Mouse (Mus musculus): ENCODE results near the gene D5Ertd579e. TPM values are rescaled to one million over a fixed set of nuclear protein-coding genes. Genes with fewer than 3 reads are reported as not detected.

D5Ertd579e gene
- total RNA-seq, 2 experiments from 2014 or later: 20.0 to 36.0 TPM

DNA sequence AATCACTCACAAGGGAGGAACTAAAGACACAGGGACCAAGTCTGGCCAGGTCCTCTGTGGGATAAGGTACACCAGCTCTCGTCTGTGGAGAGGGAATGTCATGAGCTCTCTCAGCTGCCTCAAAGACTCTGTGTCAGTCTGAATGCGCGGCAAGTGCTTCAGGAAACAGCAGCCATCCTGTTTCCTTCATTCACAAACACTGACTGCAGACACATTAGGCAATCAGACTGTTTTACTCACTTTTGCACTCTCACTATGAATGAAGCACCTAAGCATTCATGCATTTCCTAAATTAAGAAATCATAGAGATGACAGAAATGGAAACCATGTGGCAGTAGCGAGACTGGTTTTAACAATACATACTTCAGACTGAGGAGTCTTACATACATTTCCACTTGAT lies 77.5 kb downstream of the D5Ertd579e start:
- no peak for ATAC-seq (ENCODE audit: poor library complexity, severe bottlenecking)

DNA sequence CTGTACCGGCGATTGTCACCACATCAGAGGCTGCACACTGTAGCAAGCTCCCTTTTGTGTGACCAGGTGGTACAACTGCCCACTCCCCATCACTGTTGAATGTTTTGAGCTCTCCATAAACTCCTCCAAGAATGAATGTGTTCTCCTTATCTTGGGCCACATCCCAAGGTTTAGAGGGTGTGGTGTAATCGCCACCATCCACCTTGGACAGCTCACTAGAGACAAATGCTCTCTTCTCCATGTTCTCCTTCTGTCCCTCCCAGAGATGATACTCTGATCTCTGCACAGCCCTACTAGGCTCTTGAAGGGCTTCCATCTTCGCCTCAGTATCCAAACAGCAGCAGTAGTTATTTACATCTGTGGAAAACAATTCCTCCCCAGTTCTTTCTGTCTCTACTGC lies 81.7 kb downstream of the D5Ertd579e start:
- no peak for ATAC-seq (ENCODE audit: poor library complexity, severe bottlenecking)

DNA sequence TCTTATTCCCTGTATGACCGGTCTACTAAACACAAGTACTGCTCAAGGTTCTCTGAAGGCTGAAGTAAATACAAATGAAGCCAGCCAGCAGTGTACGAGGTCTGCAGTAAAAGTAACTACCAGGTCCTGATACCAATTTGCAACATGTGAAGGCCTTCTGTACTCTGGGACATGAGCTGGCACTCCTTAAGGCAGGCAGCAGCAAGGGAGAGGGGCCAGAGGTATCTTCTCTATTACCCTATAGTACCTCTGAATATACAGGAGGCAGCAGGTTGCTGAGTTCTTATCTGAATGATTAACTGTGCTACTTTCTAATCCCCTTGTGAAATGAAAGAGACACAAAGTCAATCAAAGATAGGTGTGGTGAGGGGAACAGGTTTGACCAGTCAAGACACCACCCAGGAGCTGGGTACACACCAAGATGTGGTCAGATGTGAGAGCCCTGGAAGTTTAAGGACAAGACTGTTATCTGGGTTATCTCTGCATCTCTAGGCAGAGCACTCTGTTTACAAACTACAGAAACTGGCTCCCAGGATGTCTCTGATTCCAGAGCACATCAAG lies 86.8 kb downstream of the D5Ertd579e start:
- ATAC-seq (ENCODE audit: poor library complexity, severe bottlenecking): no peak

DNA sequence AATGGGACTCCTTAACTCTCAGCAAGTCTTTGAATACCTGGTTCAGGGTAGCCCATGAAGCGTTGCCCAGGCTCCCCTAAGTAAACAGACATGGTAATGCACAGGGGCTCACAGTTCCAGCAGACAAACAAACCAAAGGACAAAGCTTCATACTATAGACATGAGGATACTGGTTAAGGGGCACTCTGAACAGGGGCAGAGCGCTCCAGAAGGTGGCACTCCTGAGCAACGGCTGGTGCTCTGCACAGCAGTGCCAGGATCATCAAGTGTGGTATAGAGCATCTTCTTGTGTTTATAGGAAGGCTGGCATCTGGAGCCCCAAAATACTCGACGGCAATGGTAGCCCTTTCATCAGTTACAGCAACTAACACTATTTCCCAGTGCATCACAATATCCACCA lies 92.8 kb downstream of the D5Ertd579e start:
- peak; percentile 59; the same call in 1 of the 2 replicates for ATAC-seq (ENCODE audit: poor library complexity, severe bottlenecking)

DNA sequence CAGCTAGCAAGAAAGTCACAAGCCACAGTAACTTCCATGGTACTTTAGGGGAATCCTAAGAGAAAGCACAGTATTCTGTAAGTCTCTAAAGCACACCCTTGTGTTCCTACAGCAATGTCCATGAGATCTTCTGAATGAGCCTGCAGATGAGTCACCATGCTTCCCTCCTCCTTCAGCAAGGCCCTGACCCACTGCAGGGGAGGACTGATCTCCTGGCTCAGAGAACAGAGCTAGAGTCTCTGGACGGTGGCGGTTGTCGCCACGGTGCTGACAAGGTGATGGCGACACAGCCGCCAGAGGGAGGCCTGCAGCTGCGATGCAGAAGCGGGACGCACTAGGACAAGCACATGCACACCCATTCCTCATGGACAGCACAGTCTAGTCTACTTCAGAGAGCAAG lies 93.8 kb downstream of the D5Ertd579e start:
- no peak for ATAC-seq (ENCODE audit: poor library complexity, severe bottlenecking)

DNA sequence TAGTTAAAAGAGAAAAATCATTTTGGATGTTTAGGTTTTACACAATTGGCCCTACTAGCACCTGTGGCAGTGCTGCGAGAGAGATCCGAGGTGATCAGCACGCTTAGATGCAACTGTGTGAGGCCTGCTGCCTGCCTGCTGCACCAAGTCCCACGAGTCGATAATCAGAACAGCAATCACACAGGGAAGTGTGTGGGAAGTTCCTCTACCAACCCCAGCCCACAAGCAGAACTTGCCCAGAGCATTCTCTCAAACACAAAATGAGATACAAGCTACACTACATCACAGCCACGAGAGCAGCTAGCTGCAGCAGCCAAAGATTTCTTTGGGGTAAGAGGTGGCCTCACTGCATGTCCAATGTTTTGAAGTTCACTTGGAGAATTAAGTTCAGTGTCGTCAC lies 94.3 kb downstream of the D5Ertd579e start:
- ATAC-seq (ENCODE audit: poor library complexity, severe bottlenecking): no peak

DNA sequence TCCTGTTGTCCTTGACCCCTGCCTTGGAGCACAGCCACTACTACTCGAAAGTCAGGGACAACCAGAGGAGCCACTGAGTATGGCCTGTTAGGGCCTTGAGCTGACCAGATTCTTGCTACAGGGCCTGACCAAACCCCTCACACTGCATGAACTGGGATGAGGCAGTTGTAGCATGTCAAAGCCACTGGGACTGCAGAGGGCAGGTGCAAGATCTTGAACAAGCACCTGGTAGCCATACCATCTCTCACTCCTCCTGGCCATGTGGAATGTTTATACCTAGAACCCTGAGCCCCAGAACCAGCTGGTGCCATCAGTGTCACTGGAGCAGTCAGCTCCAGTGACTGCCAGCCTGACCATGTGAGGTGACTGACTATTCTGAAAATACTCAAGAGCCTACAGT lies 96.9 kb downstream of the D5Ertd579e start:
- ATAC-seq (ENCODE audit: poor library complexity, severe bottlenecking): no peak

DNA sequence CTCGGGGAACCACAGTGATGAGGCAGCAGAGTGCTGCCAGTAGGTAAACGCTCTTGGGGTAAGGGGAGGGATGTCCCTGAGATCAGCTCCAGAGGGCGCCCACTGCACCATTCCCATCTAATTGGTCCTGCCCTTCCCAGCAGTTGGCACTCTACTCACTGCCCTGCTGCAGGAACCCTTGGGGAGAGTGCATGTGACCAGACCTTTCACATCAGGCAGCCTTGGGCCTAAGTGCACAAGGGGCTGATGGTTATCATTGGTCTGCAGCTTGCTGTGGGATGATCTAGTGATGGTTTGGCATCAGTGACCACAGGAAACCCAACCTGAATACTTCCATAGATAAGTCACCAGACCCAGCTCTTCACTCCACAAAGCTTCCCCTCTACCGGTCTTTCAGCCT lies 98.2 kb downstream of the D5Ertd579e start:
- ATAC-seq (ENCODE audit: poor library complexity, severe bottlenecking): peak; percentile 56

DNA sequence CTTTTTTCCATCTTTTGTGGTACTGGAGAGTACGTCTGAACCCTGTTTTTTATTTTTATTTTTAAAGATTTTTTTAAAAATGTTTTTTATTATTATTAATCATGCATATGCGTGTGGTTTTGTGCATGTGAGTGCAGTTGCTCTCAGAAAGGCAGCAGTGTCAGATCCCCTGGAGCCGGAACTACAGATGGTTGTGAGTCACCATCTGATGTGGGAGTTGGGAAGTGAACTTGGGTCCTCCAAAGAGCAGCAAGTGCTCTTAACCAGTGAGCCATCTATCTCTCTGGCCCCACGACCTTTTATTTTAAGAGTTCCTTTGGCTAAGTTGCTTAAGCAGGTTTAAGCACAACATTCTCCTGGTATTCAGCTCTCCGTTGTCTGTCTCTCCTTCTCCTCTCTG lies 99.6 kb downstream of the D5Ertd579e start:
- ATAC-seq (ENCODE audit: poor library complexity, severe bottlenecking): no peak

DNA sequence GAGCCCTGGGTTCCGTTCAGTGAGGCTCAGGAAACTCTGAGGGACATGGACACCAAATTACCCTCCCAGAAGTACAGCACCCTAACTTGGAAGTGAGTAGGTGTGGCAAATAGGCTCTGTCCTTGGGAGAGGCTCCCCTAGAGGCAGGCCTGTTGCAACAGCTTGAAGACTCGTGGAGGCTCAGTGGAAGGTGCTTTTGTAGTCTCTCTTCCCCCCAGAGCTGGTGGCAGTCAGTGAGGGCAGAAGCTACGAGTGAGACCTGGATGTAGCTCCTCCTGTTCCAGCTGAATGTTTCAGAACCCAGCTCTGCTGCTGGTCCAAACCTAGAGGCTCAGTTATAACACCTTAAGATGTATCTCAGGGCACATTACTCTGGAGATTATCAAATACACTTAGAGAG lies 100.7 kb downstream of the D5Ertd579e start:
- no peak for ATAC-seq (ENCODE audit: poor library complexity, severe bottlenecking)

DNA sequence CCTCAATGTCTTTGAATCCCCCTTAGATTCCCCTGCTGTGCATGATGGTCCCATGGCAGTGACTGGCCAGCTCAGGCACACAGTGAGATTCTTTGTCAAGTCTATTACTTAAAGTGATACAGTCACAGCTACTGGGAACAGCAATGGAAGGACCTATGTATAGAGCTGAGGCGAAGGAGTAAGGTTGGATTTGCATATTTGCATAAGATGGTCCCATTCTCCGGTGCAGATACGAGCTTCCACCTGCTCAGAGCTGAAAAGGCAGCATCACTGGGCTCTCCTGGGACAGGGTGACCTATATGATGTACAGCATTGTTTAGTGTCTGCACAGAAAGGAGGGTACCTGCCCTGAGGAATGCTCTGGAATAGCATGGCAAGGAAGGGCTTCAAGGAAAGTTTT lies 101.5 kb downstream of the D5Ertd579e start:
- no peak for ATAC-seq (ENCODE audit: poor library complexity, severe bottlenecking)

DNA sequence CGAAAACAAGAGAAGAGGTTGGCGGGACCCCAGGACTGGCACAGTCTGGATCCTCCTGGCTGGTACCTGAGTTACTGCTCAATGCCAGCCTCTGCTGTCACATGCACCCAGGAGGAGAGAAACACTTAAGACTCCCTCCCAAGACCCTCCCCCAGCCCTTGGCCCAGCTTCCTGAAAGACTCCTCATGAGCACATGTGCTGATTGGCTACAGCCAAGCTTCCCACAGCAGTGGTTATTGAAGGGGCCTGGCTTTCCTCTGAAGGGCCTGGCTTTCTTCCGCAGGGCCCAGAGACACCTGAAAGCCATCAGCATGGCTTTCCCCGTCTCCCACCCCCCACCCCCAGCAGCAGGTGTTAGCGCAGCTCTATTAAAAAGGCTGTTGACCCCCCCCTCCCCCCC lies 102.6 kb downstream of the D5Ertd579e start, which contains the start of gene Tbc1d14:
Tbc1d14 (minus strand) TSS at position 101 of the 400 bp plus-strand sequence.
- ATAC-seq (ENCODE audit: poor library complexity, severe bottlenecking): no peak

DNA sequence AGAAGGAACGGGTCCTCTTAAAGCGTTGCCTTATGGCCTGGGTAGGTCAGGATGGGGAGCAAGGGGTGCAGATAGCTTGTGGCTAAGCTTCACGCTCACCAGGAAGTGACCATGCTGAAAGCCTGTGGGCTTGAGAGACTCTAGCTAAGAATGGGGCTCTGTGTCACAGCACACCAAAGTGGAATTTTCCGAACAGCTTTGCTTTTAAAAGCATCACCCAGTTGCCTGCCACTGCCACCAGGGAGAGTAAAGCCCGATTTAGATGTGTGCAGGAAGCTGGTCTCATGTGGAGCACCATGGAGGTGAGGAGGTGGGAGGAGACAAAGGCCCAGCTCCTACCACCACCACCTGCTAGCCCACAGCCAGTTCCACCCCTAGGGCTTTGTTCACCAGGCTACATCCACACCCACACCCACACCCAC lies 105.3 kb downstream of the D5Ertd579e start:
- peak; percentile 54; the same call in 1 of the 2 replicates for ATAC-seq (ENCODE audit: poor library complexity, severe bottlenecking)

DNA sequence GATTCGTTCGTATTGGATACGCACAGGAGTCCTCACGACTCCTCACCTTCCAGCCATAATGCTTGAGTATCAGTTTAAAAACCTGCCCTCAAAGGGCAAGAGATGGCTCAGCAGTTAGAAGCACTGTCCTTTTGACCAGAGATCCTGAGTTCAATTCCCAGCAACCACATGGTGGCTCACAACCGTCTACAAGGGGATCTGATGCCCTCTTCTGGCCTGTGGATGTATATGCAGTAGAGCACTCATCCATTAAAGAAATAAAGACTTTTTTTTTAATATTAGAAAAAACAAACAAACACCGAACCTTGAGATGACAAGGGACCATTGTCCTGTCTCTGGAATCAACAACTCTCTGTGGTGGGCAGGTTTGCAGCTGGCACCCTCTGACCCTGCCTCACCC lies 111.5 kb downstream of the D5Ertd579e start:
- ATAC-seq (ENCODE audit: poor library complexity, severe bottlenecking): no peak

DNA sequence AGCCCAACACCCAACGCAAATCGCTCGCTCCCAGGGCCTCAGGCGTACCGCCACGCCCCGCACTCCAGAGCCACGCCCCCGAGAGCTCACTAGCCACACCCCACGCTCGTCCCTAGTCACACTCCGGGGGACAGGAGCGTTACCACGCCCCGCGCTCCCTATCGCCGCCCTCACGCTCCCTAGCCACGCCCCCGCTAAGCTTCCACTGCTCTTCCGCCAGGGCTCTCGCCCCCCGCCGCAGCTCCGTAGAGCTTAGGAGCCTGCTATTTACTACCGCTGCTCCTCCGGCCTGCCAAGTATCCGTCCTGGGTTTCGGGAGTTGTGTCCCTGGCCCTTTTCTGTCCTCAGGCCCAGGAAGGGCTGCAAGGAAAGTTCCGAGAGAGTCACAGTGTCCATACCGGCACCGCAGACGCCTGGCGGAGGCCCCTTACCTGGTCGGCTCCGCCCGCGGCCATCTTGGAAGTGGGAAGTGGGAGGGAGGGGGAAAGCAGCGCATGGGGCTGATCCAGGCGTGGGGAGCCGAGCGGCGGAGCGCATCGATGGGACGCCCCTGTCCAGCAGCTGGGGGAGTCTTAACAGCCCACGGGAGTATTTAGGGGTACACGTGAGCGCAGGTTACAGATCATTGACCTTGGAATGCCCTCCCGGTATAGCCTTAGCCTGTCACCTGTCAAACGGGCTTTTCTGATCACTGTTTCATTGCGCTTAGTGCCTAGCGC lies 113.7 kb downstream of the D5Ertd579e start:
- ATAC-seq (ENCODE audit: poor library complexity, severe bottlenecking): peak; percentile 92

DNA sequence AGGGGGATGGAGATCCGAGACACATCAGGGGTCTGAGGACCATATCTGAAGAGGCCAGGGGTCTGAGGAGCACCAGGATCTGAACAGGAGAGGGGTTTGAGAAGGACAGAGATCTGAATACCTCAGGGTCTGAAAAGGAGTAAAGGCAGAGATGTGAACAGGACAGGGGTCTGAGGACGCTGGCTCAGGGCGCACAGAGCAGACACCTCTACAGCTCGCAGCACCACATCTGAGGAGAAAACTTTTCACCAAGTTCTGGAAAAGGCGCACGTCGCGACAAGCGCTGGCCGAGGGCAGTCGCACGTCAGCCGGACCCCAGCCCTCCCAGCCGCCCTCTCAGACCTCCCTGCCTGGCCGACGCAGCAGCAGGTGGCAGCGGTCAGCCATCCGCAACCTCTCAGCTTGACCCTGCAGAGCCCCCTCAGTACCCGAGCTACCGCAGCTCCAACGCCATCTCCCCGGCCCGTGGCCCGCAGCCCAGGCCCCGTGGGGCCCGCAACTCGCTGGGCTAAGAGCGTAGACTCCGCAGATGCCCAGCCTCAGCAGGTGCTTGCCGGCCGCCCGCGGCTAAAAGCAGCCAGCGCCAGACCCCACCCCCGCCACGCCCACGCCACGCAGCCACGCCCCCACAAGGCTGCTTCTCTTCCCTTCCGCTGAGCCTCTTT lies 114.4 kb downstream of the D5Ertd579e start:
- ATAC-seq (ENCODE audit: poor library complexity, severe bottlenecking): no peak

DNA sequence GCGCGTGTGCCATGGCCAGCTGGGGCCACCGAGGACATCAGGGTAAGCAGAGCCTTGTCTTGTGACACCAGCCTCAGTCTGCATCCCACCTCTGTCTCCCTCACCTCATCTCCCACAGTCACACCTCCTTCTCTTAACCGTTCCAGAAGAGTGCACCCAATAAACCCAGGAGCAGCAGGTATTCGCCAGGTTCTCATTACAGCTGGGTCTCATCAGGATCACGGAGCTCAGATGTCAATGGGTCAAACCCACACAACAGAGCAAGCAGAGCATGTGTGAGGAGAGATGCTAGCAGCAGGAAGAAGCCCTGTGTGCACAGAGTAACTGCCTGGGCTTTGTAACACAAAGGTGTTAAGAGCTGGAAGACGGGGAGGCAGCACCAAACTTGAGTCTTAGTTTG lies 115.9 kb downstream of the D5Ertd579e start:
- no peak for ATAC-seq (ENCODE audit: poor library complexity, severe bottlenecking)

DNA sequence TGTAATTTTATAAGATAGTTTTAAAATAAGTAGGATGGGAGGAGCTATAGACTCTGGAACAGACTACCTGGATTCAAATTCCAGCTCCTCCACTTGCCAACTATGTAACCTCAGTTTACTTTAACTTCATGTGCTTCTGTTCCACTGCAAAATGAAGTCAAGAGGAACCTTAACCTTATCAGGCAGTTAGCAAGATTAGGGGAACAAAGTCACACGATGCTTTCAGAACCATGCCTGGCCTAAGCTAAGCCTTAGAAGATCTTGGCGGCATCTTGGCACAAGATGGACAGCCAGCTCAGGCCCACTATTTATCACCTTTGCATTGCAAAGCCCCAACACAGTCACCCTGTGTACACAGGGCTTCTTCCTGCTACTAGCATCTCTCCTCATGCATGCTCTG lies 116.8 kb downstream of the D5Ertd579e start:
- ATAC-seq (ENCODE audit: poor library complexity, severe bottlenecking): no peak

DNA sequence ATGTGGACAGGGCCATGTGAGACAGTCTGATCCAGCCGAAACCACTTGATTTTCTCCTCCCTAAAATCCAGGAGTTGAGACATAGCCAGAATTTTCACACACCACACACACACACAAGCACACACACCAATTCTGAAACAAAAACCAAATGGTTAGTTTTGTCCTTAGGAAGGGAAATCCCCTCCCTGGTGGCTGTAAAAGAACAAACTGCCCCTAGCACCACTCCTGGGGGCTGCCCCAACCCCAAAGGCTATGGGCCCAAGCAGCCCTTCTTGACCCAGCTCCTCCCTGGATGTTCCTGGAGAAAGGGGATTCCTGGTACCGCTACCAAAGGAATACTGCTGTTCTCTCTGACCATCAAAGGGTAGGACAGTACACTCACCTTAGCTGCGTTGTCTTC lies 119.4 kb downstream of the D5Ertd579e start:
- no peak for ATAC-seq (ENCODE audit: poor library complexity, severe bottlenecking)

DNA sequence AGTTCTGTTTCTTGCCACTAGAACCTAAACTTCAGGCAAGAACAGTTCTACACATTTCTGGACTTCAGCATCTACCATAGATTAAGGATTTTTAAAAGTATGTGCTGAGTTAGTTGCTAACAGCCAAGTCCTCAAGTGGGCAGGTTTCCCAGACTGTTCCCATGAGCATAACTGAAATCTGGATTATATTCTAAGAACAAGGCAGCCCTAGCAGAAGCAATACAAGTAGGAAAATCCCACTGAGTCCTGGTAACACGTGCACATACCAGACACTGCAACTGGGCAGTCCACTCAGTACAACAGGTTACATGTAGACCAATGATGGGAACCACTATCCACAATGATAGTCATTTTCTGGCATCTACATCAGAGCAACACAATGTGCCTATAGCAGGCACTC lies 120.1 kb downstream of the D5Ertd579e start:
- no peak for ATAC-seq (ENCODE audit: poor library complexity, severe bottlenecking)

DNA sequence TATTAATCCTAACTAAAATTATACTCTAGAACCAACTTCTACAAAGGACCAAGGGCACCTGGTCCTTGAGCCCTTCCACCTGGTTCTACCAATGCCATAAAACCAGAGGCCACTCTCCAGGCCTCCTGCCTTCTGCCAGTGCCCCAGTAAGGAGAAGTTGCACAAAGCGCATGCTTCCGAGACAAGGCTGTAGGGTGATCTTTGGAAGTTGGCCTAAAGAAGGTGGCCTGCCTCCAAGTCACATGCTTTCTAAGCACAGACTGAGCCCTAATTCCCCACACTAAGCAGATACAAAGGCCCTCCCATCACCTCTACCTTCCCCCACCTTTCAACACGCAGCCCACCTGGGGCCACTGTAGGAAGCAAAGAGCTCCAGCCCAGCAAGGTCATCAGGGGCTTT lies 120.6 kb downstream of the D5Ertd579e start:
- no peak; the same call in 1 of the 2 replicates for ATAC-seq (ENCODE audit: poor library complexity, severe bottlenecking)

All from megakaryocyte, adult 5-6 weeks (primary cell).